Mouse (Mus musculus) ZHBTc4 (cell line): ENCODE data around the gene Klhl22.

Experiments
- DNase-seq: peaks from one replicate; pipeline ENCODE4 v3.0.0-alpha.2; 2011; ENCODE audit warnings: low read depth, low spot score

The Klhl22 gene

GRCm38 (mm10) chr16:17757756-17758155, 1.7 kb upstream of the Klhl22 start:
- DNase-seq: no peak

GRCm38 (mm10) chr16:17758902-17759301, 516 bp upstream of the Klhl22 start:
- DNase-seq: no peak

GRCm38 (mm10) chr16:17759813-17760321, 449 bp downstream of the Klhl22 start:
- DNase-seq: peak; percentile 45

- peak; percentile 91 for DNase-seq
These were observed 1.2 kb downstream of the Klhl22 start for GRCm38 (mm10) chr16:17760657-17761056.

- DNase-seq: no peak
These were observed 1.7 kb downstream of the Klhl22 start for GRCm38 (mm10) chr16:17761074-17761473.

- no peak for DNase-seq
These were observed 4.7 kb downstream of the Klhl22 start for GRCm38 (mm10) chr16:17764108-17764511.

GRCm38 (mm10) chr16:17768834-17769233, 9.4 kb downstream of the Klhl22 start:
- no peak for DNase-seq

GRCm38 (mm10) chr16:17771117-17771865, 11.9 kb downstream of the Klhl22 start:
- DNase-seq: no peak

- peak; percentile 64 for DNase-seq
These were observed 17.4 kb downstream of the Klhl22 start for GRCm38 (mm10) chr16:17776828-17777227.

- DNase-seq: no peak
These were observed 18.8 kb downstream of the Klhl22 start for GRCm38 (mm10) chr16:17778223-17778622.

- DNase-seq: no peak
These were observed 20.3 kb downstream of the Klhl22 start for GRCm38 (mm10) chr16:17779692-17780091.

GRCm38 (mm10) chr16:17785337-17785736, 25.9 kb downstream of the Klhl22 start:
- DNase-seq: no peak

- no peak for DNase-seq
These were observed 33.3 kb downstream of the Klhl22 start for GRCm38 (mm10) chr16:17792728-17793127.

GRCm38 (mm10) chr16:17794047-17794446, 34.6 kb downstream of the Klhl22 start:
- DNase-seq: no peak

- DNase-seq: no peak
These were observed 36.2 kb downstream of the Klhl22 start for GRCm38 (mm10) chr16:17795643-17796042.

- DNase-seq: no peak
These were observed 37.1 kb downstream of the Klhl22 start for GRCm38 (mm10) chr16:17796519-17796918.

GRCm38 (mm10) chr16:17796971-17797811, 37.8 kb downstream of the Klhl22 start, which contains the start of gene Scarf2:
Scarf2 (plus strand) TSS chr16:17797282.
- DNase-seq: peak; percentile 46

- peak; percentile 57 for DNase-seq
These were observed 38.4 kb downstream of the Klhl22 start for GRCm38 (mm10) chr16:17797812-17798311.

- peak; percentile 20 for DNase-seq
These were observed 39.1 kb downstream of the Klhl22 start for GRCm38 (mm10) chr16:17798321-17799180.

- no peak for DNase-seq
These were observed 40.2 kb downstream of the Klhl22 start for GRCm38 (mm10) chr16:17799584-17799983.

- peak; percentile 21 for DNase-seq
These were observed 42.5 kb downstream of the Klhl22 start for GRCm38 (mm10) chr16:17801777-17802455.
